Mouse (Mus musculus): ENCODE measurements at regions not wholly inside any gene's neighbourhood (a gene's known extent, or its start where the extent isn't known, plus 50 kb on each side); places are given as distances from the start of the nearest gene placed in this dataset.
"Not testable (repeated sequence)": the region's sequence is repeated elsewhere in the genome, so short reads cannot be mapped to it uniquely, and the experiment has no call there.

GRCm38 (mm10) chr2:146724142-146724679, 131.5 kb upstream of the Kiz start:
- DNase-seq (ENCODE audit: low spot score), result peak; percentile 15

GRCm38 (mm10) chr2:146724924-146725555, 130.6 kb upstream of the Kiz start:
- DNase-seq (ENCODE audit: low spot score), result no peak

GRCm38 (mm10) chr2:146728693-146729092, 127.0 kb upstream of the Kiz start:
- no peak for DNase-seq (ENCODE audit: low spot score)

DNA sequence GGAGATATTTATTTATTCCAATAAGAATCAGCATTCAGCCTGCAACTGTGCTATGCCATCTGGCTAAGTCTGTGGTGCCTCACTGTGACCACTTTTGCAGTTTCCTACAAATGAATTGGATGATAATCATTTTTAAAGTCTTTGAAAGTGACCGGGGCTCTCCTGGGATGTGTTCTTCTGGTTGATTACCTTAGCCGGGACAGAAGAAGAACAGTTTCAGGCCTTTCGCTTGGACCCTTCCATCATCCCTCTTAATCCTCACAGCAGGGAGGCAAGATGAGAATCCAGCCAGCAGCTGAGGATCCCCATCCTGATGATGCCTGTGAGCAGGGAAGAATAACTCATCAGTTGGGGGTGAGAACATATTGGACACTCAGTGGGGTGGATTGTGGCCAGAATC, 124.6 kb upstream of the Kiz start:
- peak; percentile 54 for DNase-seq (ENCODE audit: low spot score)

DNA sequence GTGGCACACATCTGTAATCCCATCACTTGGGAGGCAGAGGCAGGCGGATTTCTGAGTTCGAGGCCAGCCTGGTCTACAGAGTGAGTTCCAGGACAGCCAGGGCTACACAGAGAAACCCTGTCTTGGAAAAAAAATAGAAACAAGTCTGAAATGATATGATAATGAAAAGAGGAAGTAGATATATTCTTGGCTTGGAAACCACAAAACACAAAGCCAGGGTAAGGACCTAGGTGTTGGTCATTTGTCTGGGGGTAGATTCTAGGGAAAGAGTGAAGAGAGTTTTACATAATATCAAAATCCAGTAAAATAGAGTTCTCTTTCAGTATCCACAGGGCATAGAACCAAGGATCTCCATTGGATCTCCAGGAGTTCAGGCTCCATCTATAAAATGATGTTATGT, 122.8 kb upstream of the Kiz start:
- not testable (repeated sequence) for DNase-seq (ENCODE audit: low spot score)

GRCm38 (mm10) chr2:146744396-146744795, 111.3 kb upstream of the Kiz start:
- peak; percentile 63 for DNase-seq (ENCODE audit: low spot score)

DNA sequence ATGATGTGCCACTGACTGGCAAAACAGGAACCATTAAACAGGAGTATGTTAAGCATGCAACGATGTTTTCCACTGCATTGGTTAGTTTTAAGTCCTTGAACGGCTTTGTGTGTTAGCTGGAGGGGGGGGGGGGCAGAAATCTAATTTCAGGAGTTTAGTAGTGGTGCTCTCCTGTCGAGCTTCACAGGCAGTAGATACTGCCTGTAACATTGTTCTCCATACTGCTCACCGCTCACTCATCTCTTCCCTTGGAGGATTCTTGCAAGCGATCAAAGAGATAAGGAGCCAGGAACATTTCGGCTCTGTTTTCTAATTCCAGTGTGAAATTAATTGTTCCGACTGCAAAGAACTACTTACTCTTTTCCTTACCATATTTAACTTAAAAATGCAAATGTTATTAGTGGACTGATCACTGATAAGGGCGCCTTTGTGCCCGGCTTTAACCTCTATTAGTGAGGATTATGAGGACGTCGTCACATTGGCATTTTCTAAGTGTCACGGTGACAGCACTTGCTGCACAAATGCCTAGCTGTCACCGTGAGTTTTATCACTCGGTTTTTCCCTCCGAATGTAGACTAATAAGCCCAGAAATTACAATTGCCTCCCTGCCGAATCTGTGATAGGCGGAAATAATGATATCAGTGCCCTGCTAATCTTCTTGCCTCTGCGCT, 110.5 kb upstream of the Kiz start:
- DNase-seq (ENCODE audit: low spot score), result peak; percentile 37

- peak; percentile 64 for DNase-seq (ENCODE audit: low spot score)
Measured at GRCm38 (mm10) chr2:146745683-146746047, 110.0 kb upstream of the Kiz start.

DNA sequence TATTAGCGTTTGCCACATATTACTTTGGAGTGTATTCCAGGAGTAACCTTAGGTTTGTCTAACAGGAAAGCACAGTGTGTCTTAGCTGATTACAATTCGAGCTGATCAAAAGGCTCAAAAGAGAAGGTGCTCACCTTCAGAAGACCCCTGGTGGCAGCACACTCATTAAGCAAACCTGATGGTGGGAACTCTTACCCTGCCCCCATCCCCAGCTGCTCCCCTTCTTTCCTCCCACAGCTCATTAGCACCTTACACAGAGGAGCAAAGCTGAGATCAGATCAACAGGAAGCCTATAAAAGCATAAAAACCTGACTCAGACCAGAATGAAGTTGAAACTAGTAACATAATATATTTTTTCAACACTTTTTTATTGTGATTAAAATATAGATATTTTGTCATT, 101.7 kb upstream of the Kiz start:
- no peak for DNase-seq (ENCODE audit: low spot score)

- peak; percentile 25 for DNase-seq (ENCODE audit: low spot score)
Measured at GRCm38 (mm10) chr2:146763522-146764144, 92.0 kb upstream of the Kiz start.

- DNase-seq (ENCODE audit: low spot score), result no peak
Measured at GRCm38 (mm10) chr2:146764313-146765255, 91.1 kb upstream of the Kiz start.

DNA sequence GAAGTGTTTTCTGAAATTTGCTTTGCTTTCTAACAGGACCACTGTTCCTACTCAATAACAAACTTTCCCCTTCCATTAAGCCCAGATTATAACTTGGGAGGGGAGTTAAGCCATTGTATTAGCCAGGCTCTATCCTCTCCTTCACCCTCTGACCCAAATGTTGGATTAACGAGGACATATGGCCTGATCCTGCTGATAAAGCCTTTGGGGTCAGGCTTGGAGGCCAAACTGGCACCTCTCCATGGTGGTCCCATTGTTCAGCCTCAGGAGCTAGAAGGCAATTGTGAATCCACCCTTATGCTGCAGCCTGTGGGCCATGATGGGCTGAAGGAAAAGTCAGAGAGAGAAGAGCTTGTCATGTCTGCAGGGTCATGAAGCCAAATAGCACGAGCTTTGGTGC, 80.8 kb upstream of the Kiz start:
- peak; percentile 22 for DNase-seq (ENCODE audit: low spot score)

- peak; percentile 50 for DNase-seq (ENCODE audit: low spot score)
Measured at GRCm38 (mm10) chr2:146787132-146787810, 68.4 kb upstream of the Kiz start.

DNA sequence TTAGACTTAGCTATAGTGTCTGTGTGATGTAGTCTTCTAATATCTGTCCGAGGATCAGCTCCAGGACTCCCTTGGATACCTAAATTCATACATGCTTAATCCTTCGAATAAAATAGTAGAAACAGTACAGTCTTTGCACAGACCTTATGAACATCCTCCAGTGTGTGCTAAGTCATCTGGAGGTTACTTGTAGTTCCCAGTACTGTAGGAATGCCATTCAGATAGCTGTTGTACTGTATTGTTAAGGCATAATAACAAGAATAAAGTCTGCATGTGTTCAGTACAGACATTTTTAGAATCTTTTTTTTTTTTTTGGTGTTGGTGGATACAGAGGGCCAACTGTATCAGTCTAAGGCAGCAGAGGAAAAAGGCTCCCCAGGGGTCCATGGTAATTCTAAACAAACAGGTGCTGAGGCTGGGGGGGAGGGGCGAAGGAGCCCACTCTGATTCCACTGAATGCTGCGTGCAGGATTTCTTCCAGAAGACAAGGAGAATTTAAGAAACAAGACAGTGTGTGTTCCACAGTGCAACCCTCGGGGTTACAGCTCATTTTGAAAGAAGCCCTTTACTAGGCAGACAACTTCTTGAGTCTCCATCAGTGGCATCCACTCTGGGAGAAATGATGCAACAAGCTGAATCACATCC, 67.7 kb upstream of the Kiz start:
- no peak for DNase-seq (ENCODE audit: low spot score)

GRCm38 (mm10) chr2:146792844-146793420, 62.7 kb upstream of the Kiz start:
- no peak for DNase-seq (ENCODE audit: low spot score)

DNA sequence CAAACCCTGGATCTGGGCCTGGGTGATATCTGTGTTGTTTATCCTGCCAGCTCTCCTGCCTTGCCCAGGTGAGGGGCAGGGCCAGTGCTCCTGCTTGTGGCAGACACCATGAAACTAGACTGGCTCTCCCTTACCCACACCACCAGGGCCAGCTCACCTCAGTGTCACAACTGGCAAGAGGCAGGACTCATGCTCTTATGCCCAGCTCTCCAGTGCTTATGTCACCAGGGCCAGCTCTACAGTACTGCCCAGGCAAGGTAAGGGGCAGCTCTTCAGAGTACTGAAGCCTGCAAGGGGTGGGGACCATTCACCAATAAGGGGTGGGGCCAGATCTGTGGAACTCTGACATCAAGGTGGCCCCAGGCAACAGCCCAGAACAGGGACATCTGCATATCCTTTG, 52.7 kb upstream of the Kiz start:
- no peak for DNase-seq (ENCODE audit: low spot score)
